Mouse (Mus musculus): Measurements from ENCODE around the gene Pcgf1. TPM values are rescaled to one million over a fixed set of nuclear protein-coding genes. Genes with fewer than 3 reads are reported as not detected.

Pcgf1 gene
- polyA plus RNA-seq, 1 experiment from 2014 or later, result 18.6 TPM

GRCm38 (mm10) chr6:83084477-83084876, 6.8 kb downstream of the Pcgf1 start:
- WGBS (ENCODE audit: insufficient replicate concordance), result 18% methylated on average over 6 of the region's 6 CpGs
- Histone ChIP-seq H3K9ac (no peak overlapping the region), H3K4me3 (replicated peaks) (no peak overlapping the region), H3K27me3 (peaks cover 74% of the 10 kb centered on the region), H3K4me1 (replicated peaks) (peaks cover 24% of the 10 kb centered on the region), H3K36me3 (replicated peaks) (peaks cover 24% of the 10 kb centered on the region), H3K27ac (replicated peaks) (no peak overlapping the region), H3K9me3 (replicated peaks) (no peaks in the 10 kb centered on the region), H3K4me2 (no peak overlapping the region)
- no peak for ATAC-seq (ENCODE audit: insufficient read depth)

- H3K4me3 ChIP-seq (replicated peaks), result 0 out of 2 replicates have a peak within 1 kb of the TSS, but pooled peaks have one; percentile 17
- WGBS (ENCODE audit: insufficient replicate concordance), result 4% methylated on average over 42 of the region's 42 CpGs
These were observed 8.7 kb downstream of the Pcgf1 start, which contains the start of gene Lbx2 for GRCm38 (mm10) chr6:83086121-83087035. Lbx2 (plus strand) TSS chr6:83086367.

DNA sequence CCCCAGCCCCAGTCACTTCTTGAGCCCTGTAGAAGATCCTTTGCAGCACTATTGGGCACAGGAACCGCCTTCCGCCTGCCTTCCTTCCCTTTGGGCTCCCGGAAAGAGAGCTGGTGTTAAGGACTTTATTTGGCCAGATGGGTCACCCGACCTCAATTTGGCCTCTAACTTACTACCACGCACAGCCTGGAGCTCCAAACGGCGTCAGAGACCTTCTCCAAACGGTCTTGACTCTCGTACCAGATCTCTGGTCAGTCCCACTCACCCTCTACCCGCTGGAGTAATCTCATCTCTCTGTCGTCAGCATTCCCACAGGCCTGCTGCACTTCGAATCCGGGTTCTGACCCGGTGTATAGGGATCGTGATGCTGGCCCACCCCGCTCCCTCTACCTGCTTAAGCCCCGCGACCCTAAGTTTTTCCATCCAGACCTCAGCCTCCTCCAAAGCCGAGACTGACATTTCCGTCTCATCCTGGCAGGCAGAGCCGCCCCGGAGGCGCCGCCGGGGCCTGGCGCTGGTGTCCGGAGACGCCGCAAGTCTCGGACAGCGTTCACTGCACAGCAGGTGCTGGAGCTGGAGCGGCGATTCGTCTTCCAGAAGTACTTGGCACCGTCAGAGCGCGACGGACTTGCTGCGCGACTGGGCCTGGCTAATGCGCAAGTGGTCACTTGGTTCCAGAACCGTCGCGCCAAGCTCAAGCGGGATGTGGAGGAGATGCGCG, 9.7 kb downstream of the Pcgf1 start:
- WGBS (ENCODE audit: insufficient replicate concordance), result 4% methylated on average over 47 of the region's 47 CpGs
- Histone ChIP-seq H3K9ac (no peak overlapping the region), H3K4me3 (replicated peaks) (peak overlapping the region; percentile 17; the same call in 1 of the 2 replicates), H3K27ac (replicated peaks) (no peak overlapping the region), H3K9me3 (replicated peaks) (no peaks in the 10 kb centered on the region), H3K27me3 (peaks cover 98% of the 10 kb centered on the region), H3K4me1 (replicated peaks) (peaks cover 12% of the 10 kb centered on the region; the same call in 1 of the 2 replicates), H3K36me3 (replicated peaks) (no peaks in the 10 kb centered on the region), H3K4me2 (peak overlapping the region; percentile 44)
- no peak for ATAC-seq (ENCODE audit: insufficient read depth)

More at GRCm38 (mm10) chr6:83086121-83087035, 8.7 kb downstream of the Pcgf1 start, which contains the start of gene Lbx2:
- ATAC-seq (ENCODE audit: insufficient read depth), result no peak
- no peaks in the 10 kb centered on the region for H3K9me3 ChIP-seq (replicated peaks)
- H3K9ac ChIP-seq, result no peak within 1 kb of the TSS
- peaks cover 6% of the 10 kb centered on the region; the same call in 1 of the 2 replicates for H3K36me3 ChIP-seq (replicated peaks)
- peak within 1 kb of the TSS; percentile 44 for H3K4me2 ChIP-seq
- peaks cover 92% of the 10 kb centered on the region for H3K27me3 ChIP-seq
- H3K27ac ChIP-seq (replicated peaks), result no peak within 1 kb of the TSS
- peaks cover 12% of the 10 kb centered on the region; the same call in 1 of the 2 replicates for H3K4me1 ChIP-seq (replicated peaks)

- WGBS (ENCODE audit: insufficient replicate concordance), result 16% methylated on average over 9 of the region's 9 CpGs
- peak overlapping the region; percentile 17; the same call in 1 of the 2 replicates for H3K4me3 ChIP-seq (replicated peaks)
- no peaks in the 10 kb centered on the region for H3K9me3 ChIP-seq (replicated peaks)
- peak overlapping the region; percentile 44; the same call in 1 of the 2 replicates for H3K4me2 ChIP-seq
- H3K27me3 ChIP-seq, result peaks cover 98% of the 10 kb centered on the region
- H3K27ac ChIP-seq (replicated peaks), result no peak overlapping the region
- H3K36me3 ChIP-seq (replicated peaks), result no peaks in the 10 kb centered on the region
- no peak overlapping the region for H3K9ac ChIP-seq
- ATAC-seq (ENCODE audit: insufficient read depth), result no peak
- H3K4me1 ChIP-seq (replicated peaks), result peaks cover 12% of the 10 kb centered on the region; the same call in 1 of the 2 replicates
These were observed 10.2 kb downstream of the Pcgf1 start for GRCm38 (mm10) chr6:83087926-83088260.

GRCm38 (mm10) chr6:83092416-83093127, 14.9 kb downstream of the Pcgf1 start:
- H3K9ac ChIP-seq, result no peak overlapping the region
- WGBS (ENCODE audit: insufficient replicate concordance), result 15% methylated on average over 6 of the region's 6 CpGs
- H3K4me2 ChIP-seq, result no peak overlapping the region
- peaks cover 3% of the 10 kb centered on the region; the same call in 1 of the 2 replicates for H3K4me1 ChIP-seq (replicated peaks)
- H3K36me3 ChIP-seq (replicated peaks), result no peaks in the 10 kb centered on the region
- no peak overlapping the region for H3K4me3 ChIP-seq (replicated peaks)
- H3K27ac ChIP-seq (replicated peaks), result no peak overlapping the region
- no peak for ATAC-seq (ENCODE audit: insufficient read depth)
- peaks cover 84% of the 10 kb centered on the region for H3K27me3 ChIP-seq
- no peaks in the 10 kb centered on the region for H3K9me3 ChIP-seq (replicated peaks)

DNA sequence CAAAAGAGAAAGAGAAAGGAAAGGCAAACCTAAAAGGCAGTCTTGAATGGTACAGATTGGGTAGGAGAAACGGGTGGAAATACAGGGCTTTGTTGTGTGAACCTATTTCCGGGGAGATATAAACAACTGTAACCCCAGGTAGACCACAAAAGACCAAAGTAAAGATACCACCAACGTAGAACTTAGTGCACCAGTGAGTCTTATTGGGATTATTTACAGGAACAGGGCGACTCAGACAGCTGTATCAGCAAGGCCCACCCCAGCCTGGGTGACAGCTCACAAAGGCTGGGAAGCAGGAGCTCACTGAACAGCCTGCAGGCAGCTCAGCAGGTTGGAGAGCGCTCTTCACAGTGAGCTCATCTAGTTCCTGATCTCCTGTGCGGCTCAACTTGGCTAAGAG, 18.3 kb downstream of the Pcgf1 start:
- no peak for ATAC-seq (ENCODE audit: insufficient read depth)
- Histone ChIP-seq H3K27ac (replicated peaks) (no peak overlapping the region), H3K9ac (no peak overlapping the region), H3K4me2 (no peak overlapping the region), H3K4me3 (replicated peaks) (no peak overlapping the region), H3K4me1 (replicated peaks) (peaks cover 4% of the 10 kb centered on the region), H3K27me3 (peaks cover 67% of the 10 kb centered on the region), H3K9me3 (replicated peaks) (no peaks in the 10 kb centered on the region), H3K36me3 (replicated peaks) (no peaks in the 10 kb centered on the region)
- 37% methylated on average over 6 of the region's 6 CpGs for WGBS (ENCODE audit: insufficient replicate concordance)

- no peak for ATAC-seq (ENCODE audit: insufficient read depth)
These were observed 20.7 kb downstream of the Pcgf1 start for GRCm38 (mm10) chr6:83098411-83098810.

DNA sequence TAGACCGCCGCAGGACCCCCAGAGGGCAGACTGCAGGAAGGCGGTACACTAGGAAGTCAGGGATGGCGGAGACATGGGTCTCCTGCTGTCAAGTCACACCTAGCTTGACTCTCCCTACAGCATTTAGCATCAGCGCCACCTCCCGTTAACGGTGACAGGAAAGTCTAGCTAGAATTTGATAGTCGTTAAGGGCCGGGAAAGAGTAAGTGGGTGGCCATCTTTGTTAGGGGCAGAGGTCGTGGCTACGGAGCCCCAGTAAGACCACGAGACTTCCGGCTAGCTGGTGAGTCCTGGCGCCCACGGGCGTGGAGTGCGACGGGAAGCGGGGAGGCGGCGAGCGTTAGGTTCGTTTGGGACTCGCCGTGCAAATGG, 23.6 kb downstream of the Pcgf1 start, which contains the start of the genes Ccdc142 and Gm42688:
Ccdc142 (plus strand) TSS at position 286 of the 372 bp plus-strand sequence.
Gm42688 (plus strand) TSS at position 302 of the 372 bp plus-strand sequence.
- Histone ChIP-seq H3K9me3 (replicated peaks) (no peaks in the 10 kb centered on the region), H3K9ac (peak within 1 kb of the TSS; percentile 78), H3K4me1 (replicated peaks) (peaks cover 29% of the 10 kb centered on the region), H3K4me2 (peak within 1 kb of the TSS; percentile 100), H3K27me3 (peaks cover 26% of the 10 kb centered on the region), H3K27ac (replicated peaks) (peak within 1 kb of the TSS; percentile 81), H3K4me3 (replicated peaks) (peak within 1 kb of the TSS; percentile 73), H3K36me3 (replicated peaks) (peaks cover 11% of the 10 kb centered on the region; the same call in 1 of the 2 replicates)
- 1% methylated on average over 25 of the region's 25 CpGs for WGBS (ENCODE audit: insufficient replicate concordance)
- ATAC-seq (ENCODE audit: insufficient read depth), result peak; percentile 79

More at GRCm38 (mm10) chr6:83098411-83098810, 20.7 kb downstream of the Pcgf1 start:
- Histone ChIP-seq H3K27ac (replicated peaks) (no peak overlapping the region), H3K4me3 (replicated peaks) (no peak overlapping the region), H3K27me3 (peaks cover 46% of the 10 kb centered on the region), H3K36me3 (replicated peaks) (peaks cover 1% of the 10 kb centered on the region; the same call in 1 of the 2 replicates), H3K9me3 (replicated peaks) (no peaks in the 10 kb centered on the region), H3K4me1 (replicated peaks) (peaks cover 26% of the 10 kb centered on the region), H3K9ac (no peak overlapping the region), H3K4me2 (no peak overlapping the region)
- 70% methylated on average over 2 of the region's 2 CpGs for WGBS (ENCODE audit: insufficient replicate concordance)

- WGBS (ENCODE audit: insufficient replicate concordance), result under 1% methylated on average over 74 of the region's 74 CpGs
- H3K9ac ChIP-seq, result peak overlapping the region; percentile 78
- H3K27ac ChIP-seq (replicated peaks), result peak overlapping the region; percentile 81
- H3K4me3 ChIP-seq (replicated peaks), result peak overlapping the region; percentile 73
- peaks cover 23% of the 10 kb centered on the region for H3K27me3 ChIP-seq
- peaks cover 29% of the 10 kb centered on the region for H3K4me1 ChIP-seq (replicated peaks)
- H3K4me2 ChIP-seq, result peak overlapping the region; percentile 100
- no peaks in the 10 kb centered on the region for H3K9me3 ChIP-seq (replicated peaks)
- H3K36me3 ChIP-seq (replicated peaks), result peaks cover 15% of the 10 kb centered on the region; the same call in 1 of the 2 replicates
- ATAC-seq (ENCODE audit: insufficient read depth), result peak; percentile 76
These were observed 24.3 kb downstream of the Pcgf1 start for GRCm38 (mm10) chr6:83101688-83102556.
